Mouse (Mus musculus) forebrain, embryonic 15.5 days (tissue): Measurements from ENCODE around the gene Rnf44. TPM values are rescaled to one million over a fixed set of nuclear protein-coding genes. Genes with fewer than 3 reads are reported as not detected.

Experiments
- ATAC-seq: fragments of 200-750 bp; cut with Nextera tagmentation; replicated peaks from 2 replicates; pipeline ENCODE4 v1.8.0; 2017; ENCODE audit warnings: mild to moderate bottlenecking, moderate TSS enrichment, moderate library complexity
- H3K27ac ChIP-seq: fragments of 300-500 bp; sonication (generic); replicated peaks from 2 replicates; pipeline ENCODE4 v1.5.1; 2015; ENCODE audit warnings: mild to moderate bottlenecking, inconsistent platforms
- H3K27me3 ChIP-seq: fragments of 300-500 bp; sonication (generic); 2 replicates; pipeline ENCODE4 v1.6.1; 2015; ENCODE audit warnings: inconsistent platforms
- H3K36me3 ChIP-seq: fragments of 300-500 bp; sonication (generic); 2 replicates; pipeline ENCODE4 v1.6.1; 2015; ENCODE audit warnings: mild to moderate bottlenecking, inconsistent platforms
- H3K4me1 ChIP-seq: fragments of 300-500 bp; sonication (generic); 2 replicates; pipeline ENCODE4 v1.6.1; 2015; ENCODE audit warnings: inconsistent platforms
- H3K4me2 ChIP-seq: fragments of 300-500 bp; sonication (generic); replicated peaks from 2 replicates; pipeline ENCODE4 v1.6.1; 2015; ENCODE audit warnings: mild to moderate bottlenecking, inconsistent platforms
- H3K4me3 ChIP-seq: fragments of 300-500 bp; sonication (generic); 2 replicates; pipeline ENCODE4 v1.5.1; 2015; ENCODE audit warnings: mild to moderate bottlenecking, inconsistent platforms
- H3K9ac ChIP-seq: fragments of 300-500 bp; sonication (generic); replicated peaks from 2 replicates; pipeline ENCODE4 v1.6.1; 2015; ENCODE audit warnings: mild to moderate bottlenecking, inconsistent platforms
- H3K9me3 ChIP-seq: fragments of 300-500 bp; sonication (generic); 2 replicates; pipeline ENCODE4 v1.6.1; 2016; ENCODE audit warnings: inconsistent platforms
- WGBS: fragments of 180-500 bp; shearing (Covaris S2); methylation state at CpG from one replicate; pipeline ENCODE4 v1.1.7; 2015; ENCODE audit warnings: mixed read lengths; 5-methylcytosine and 5-hydroxymethylcytosine counted together
- polyA plus RNA-seq: library from polyadenylated mRNA; unstranded; fragments of >200 nt; fragmentation: Nextera tagmentation; extraction: Ambion mirVana; gene quantifications from 2 replicates; pipeline ENCODE4 v1.2.1, GENCODE M21; 2015

Rnf44 gene
- polyA plus RNA-seq: 94.0 and 120 TPM in 2 replicates

DNA sequence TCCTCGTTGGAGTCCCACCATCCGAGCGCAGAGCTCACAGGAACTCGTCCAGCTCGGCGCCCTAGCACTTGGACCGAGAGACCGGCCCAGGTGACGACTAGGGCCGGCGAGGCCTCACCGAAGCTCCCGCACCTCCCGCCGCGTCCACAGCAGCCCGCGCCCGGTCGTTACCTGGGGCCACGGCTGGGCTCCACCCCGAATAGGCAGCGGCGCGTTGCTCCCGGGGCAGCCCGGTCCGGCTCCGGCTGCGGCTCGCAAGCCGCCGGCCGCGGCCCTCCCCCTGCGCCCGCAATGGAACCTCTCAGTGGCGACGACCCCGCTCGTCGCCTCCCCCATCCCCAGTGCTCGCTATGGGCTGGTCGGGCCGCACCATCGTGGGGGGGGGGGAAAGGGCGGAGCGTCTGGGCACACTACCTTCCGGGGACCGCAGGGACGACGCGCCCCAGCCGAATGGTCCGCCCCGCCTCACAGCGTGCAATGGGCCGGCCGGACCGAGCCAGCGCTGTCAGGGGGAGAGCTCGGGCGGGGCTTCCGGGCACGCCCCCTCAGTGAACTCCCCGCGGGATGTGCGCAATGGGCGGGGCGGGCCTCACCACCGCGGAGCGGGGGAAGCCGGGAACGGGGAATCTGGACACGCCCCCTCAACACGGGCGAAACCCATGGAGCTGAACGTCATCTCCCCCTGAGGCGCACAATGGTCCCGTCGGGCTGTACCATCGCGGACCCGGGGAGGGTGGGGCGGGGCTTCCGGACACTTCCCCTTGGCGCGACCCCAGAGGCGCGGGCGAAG lies at the start of gene Rnf44:
Gene Rnf44, minus strand, starts transcription at position 350 of the 790 bp plus-strand sequence.
- under 1% methylated on average over 79 of the region's 92 CpGs for WGBS
- H3K9ac ChIP-seq: peak within 1 kb of the TSS; percentile 95
- peak; percentile 97 for ATAC-seq

DNA sequence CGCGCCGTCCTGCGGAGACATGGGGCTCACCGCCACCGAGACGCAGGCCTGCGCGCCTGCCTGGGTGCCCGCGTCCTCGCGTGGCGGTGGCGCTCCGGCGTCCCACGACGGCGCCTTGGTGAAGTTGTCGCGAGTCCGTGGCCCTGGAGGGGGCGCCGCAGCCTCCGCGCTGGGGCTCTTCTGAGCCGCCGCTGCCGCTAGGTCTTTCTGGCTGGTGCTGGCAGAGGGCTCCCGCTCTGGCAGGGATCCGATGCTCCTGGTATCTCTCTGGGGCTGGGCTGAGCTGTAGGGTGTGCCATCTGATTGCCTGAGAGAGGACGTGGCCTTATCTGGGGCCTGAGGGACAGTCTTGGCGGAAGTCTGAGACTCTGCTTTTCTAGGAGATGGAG lies 44.5 kb upstream of the Rnf44 start:
- Histone ChIP-seq H3K9me3 (no peaks in the 10 kb centered on the region), H3K4me2 (peak overlapping the region; percentile 36), H3K9ac (no peak overlapping the region; the same call in 1 of the 2 replicates), H3K27ac (no peak overlapping the region), H3K27me3 (peaks cover 14% of the 10 kb centered on the region), H3K36me3 (peaks cover 51% of the 10 kb centered on the region), H3K4me3 (peak overlapping the region; percentile 24; the same call in 1 of the 2 replicates), H3K4me1 (peaks cover 20% of the 10 kb centered on the region)
- ATAC-seq: no peak
- WGBS: 7% methylated on average over 34 of the region's 34 CpGs

More for the DNA sequence above, at the start of gene Rnf44:
- Histone ChIP-seq H3K9me3 (no peaks in the 10 kb centered on the region), H3K4me2 (peak within 1 kb of the TSS; percentile 93), H3K4me1 (peaks cover 32% of the 10 kb centered on the region), H3K4me3 (peak within 1 kb of the TSS; percentile 98), H3K27ac (peak within 1 kb of the TSS; percentile 91), H3K36me3 (no peaks in the 10 kb centered on the region), H3K27me3 (no peaks in the 10 kb centered on the region)

DNA sequence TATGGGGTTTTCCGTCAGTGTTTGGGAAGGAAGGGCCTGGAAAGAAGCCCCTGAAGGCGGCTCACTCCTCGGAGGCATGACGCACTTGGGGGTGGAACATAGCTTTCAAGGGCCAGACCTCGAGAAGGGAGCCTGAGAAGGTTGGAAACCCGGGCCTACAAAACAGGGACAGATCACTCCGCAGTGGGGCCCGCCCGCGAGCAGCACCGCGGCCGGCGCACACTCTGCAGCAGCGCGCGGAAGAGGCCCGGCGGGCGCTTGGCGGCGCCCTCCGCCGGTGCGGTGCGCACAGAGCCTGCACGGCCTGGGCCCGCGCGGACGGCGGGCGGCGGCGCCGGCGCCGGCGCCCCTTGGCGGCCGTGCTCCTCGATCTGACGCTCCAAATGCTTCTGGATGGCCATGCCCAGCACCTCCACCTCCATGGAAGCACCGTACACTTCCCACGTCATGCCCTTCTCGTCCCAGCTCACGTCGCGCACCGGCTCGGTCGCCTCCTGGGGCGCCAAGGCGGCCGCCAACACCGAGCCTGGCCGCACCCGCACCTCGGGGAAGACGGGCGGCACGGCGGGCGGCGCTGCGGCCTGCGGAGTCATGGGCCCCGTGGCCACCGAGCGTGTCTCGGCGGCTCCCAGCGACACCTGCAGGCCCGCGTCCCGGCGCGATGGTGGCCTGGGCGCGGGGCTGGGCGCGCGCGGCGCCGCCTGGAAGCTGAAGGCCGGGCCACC lies 43.9 kb upstream of the Rnf44 start:
- peak overlapping the region; percentile 24 for H3K4me3 ChIP-seq
- H3K27ac ChIP-seq: no peak overlapping the region
- peaks cover 20% of the 10 kb centered on the region for H3K4me1 ChIP-seq
- H3K36me3 ChIP-seq: peaks cover 51% of the 10 kb centered on the region
- peak; percentile 64 for ATAC-seq
- peak overlapping the region; percentile 14; the same call in 1 of the 2 replicates for H3K9ac ChIP-seq
- no peaks in the 10 kb centered on the region for H3K9me3 ChIP-seq
- 4% methylated on average over 80 of the region's 87 CpGs for WGBS
- H3K4me2 ChIP-seq: peak overlapping the region; percentile 36
- peaks cover 14% of the 10 kb centered on the region for H3K27me3 ChIP-seq

GRCm38 (mm10) chr13:54736931-54737330 lies 43.2 kb upstream of the Rnf44 start:
- 28% methylated on average over 3 of the region's 3 CpGs for WGBS
- peaks cover 51% of the 10 kb centered on the region for H3K36me3 ChIP-seq
- H3K4me3 ChIP-seq: no peak overlapping the region
- H3K4me2 ChIP-seq: no peak overlapping the region
- peaks cover 14% of the 10 kb centered on the region for H3K27me3 ChIP-seq
- no peaks in the 10 kb centered on the region for H3K9me3 ChIP-seq
- H3K9ac ChIP-seq: 0 out of 2 replicates have a peak overlapping the region, but pooled peaks have one; percentile 14
- peaks cover 20% of the 10 kb centered on the region for H3K4me1 ChIP-seq
- H3K27ac ChIP-seq: no peak overlapping the region
- no peak for ATAC-seq

DNA sequence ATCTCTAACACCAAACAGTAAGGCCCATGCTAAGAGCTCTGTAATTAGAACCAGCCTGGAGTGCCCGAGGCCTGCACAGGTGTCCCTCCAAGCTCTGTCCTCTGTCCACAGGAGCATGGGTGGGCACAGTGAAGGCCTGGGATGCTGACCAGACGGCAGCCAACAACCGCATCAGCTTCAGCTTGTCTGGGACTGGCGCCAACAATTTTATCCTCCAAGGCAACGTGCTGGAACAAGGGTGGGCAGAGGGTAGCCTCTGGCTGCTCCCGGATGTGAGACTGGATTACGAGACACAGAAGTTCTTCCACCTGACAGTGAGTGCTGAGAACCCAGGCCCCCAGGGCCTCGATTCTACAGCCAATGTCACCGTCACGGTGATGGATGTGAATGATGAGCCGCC lies 32.4 kb upstream of the Rnf44 start:
- Histone ChIP-seq H3K4me3 (no peak overlapping the region), H3K27me3 (no peaks in the 10 kb centered on the region), H3K9ac (no peak overlapping the region), H3K4me1 (no peaks in the 10 kb centered on the region), H3K4me2 (no peak overlapping the region), H3K36me3 (no peaks in the 10 kb centered on the region), H3K9me3 (no peaks in the 10 kb centered on the region), H3K27ac (no peak overlapping the region)
- 61% methylated on average over 11 of the region's 11 CpGs for WGBS
- ATAC-seq: no peak

GRCm38 (mm10) chr13:54723143-54723542 lies 29.4 kb upstream of the Rnf44 start:
- H3K4me1 ChIP-seq: no peaks in the 10 kb centered on the region
- no peak overlapping the region for H3K4me3 ChIP-seq
- no peak for ATAC-seq
- no peak overlapping the region for H3K4me2 ChIP-seq
- WGBS: 93% methylated on average over 3 of the region's 3 CpGs
- no peaks in the 10 kb centered on the region for H3K36me3 ChIP-seq
- H3K27ac ChIP-seq: no peak overlapping the region
- no peaks in the 10 kb centered on the region for H3K27me3 ChIP-seq
- H3K9me3 ChIP-seq: no peaks in the 10 kb centered on the region
- no peak overlapping the region for H3K9ac ChIP-seq

- Histone ChIP-seq H3K27ac (no peak overlapping the region), H3K27me3 (0 out of 2 replicates have a peak, but pooled peaks cover 5% of the 10 kb centered on the region), H3K36me3 (no peaks in the 10 kb centered on the region), H3K4me1 (no peaks in the 10 kb centered on the region), H3K9ac (no peak overlapping the region), H3K4me2 (no peak overlapping the region), H3K9me3 (no peaks in the 10 kb centered on the region), H3K4me3 (no peak overlapping the region)
- ATAC-seq: peak; percentile 43; the same call in 1 of the 2 replicates
- WGBS: 2% methylated on average over 5 of the region's 5 CpGs
Observed at GRCm38 (mm10) chr13:54716916-54717315, 23.2 kb upstream of the Rnf44 start.

DNA sequence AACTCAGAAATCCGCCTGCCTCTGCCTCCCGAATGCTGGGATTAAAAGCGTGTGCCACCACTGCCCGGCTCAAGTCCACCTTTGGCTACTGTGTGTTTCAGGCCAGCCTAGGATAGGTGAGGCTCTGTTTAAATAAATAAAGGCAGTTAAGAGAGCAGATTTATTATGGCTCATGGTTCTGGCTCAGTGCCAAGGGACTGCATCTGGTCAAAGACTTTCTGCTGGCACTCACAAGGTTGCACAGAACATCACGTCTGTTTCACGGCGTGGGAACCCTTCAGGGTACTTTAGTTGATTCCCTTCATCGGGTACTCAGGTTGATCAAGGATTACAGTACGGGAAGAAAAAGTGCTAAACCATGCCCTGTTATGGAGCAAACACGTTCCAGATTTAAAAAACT lies 21.3 kb upstream of the Rnf44 start:
- Histone ChIP-seq H3K36me3 (no peaks in the 10 kb centered on the region), H3K9me3 (no peaks in the 10 kb centered on the region), H3K4me2 (no peak overlapping the region), H3K27ac (no peak overlapping the region), H3K9ac (no peak overlapping the region), H3K27me3 (0 out of 2 replicates have a peak, but pooled peaks cover 5% of the 10 kb centered on the region), H3K4me1 (no peaks in the 10 kb centered on the region), H3K4me3 (no peak overlapping the region)
- 71% methylated on average over 10 of the region's 10 CpGs for WGBS
- no peak for ATAC-seq

- no peak overlapping the region for H3K9ac ChIP-seq
- H3K27me3 ChIP-seq: 0 out of 2 replicates have a peak, but pooled peaks cover 5% of the 10 kb centered on the region
- no peak overlapping the region for H3K4me2 ChIP-seq
- no peaks in the 10 kb centered on the region for H3K9me3 ChIP-seq
- no peak for ATAC-seq
- H3K36me3 ChIP-seq: no peaks in the 10 kb centered on the region
- H3K4me3 ChIP-seq: no peak overlapping the region
- 42% methylated on average over 4 of the region's 4 CpGs for whole genome bisulfite sequencing
- no peaks in the 10 kb centered on the region for H3K4me1 ChIP-seq
- H3K27ac ChIP-seq: no peak overlapping the region
Observed at GRCm38 (mm10) chr13:54714393-54714792, 20.7 kb upstream of the Rnf44 start.

DNA sequence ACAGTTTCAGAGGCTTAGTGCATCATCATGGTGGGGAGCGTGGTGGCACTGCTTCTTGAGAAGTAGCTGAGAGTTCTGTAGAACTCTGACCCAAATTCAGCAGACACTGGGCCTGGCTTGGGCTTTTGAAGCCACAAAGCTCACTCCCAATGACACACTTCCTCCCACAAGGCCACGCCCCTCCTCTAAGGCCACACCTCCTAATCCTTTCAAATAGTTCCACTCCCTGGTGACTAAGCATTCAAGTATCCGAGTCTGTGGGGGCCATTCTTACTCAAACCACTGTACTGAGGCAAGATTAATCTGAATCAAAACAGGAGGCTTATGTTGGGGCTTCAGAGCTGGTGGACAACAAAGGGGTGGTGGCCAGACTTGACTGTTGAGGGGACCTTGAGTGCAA lies 17.2 kb upstream of the Rnf44 start:
- WGBS: 74% methylated on average over 3 of the region's 3 CpGs
- no peak overlapping the region for H3K4me3 ChIP-seq
- H3K9ac ChIP-seq: no peak overlapping the region
- no peak for ATAC-seq
- H3K9me3 ChIP-seq: no peaks in the 10 kb centered on the region
- H3K4me2 ChIP-seq: no peak overlapping the region
- no peak overlapping the region for H3K27ac ChIP-seq
- H3K27me3 ChIP-seq: 0 out of 2 replicates have a peak, but pooled peaks cover 5% of the 10 kb centered on the region
- H3K36me3 ChIP-seq: no peaks in the 10 kb centered on the region
- H3K4me1 ChIP-seq: no peaks in the 10 kb centered on the region

DNA sequence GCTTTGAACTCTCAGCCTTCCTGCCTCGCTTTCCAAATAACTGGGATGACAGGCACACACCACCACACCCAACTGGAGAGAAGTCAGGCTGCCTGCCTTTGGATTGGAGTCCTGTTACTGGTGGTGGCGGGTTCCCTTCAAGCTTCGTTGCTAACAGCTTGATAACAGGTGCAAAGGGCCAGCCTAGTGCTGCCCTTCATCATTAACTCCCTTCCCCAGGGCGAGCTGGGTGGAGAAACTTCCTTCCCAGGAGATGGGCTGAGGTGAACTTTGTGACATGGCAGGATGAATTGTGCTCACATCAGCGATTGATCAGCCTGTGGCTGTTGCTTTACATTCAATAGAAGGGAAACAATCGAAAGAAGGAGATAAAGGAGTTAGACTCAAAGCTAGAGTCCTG lies 11.2 kb upstream of the Rnf44 start:
- Histone ChIP-seq H3K27ac (no peak overlapping the region), H3K9ac (no peak overlapping the region), H3K27me3 (no peaks in the 10 kb centered on the region), H3K9me3 (no peaks in the 10 kb centered on the region), H3K36me3 (no peaks in the 10 kb centered on the region), H3K4me3 (no peak overlapping the region), H3K4me2 (no peak overlapping the region), H3K4me1 (no peaks in the 10 kb centered on the region)
- no peak for ATAC-seq
- 55% methylated on average over 6 of the region's 6 CpGs for WGBS

DNA sequence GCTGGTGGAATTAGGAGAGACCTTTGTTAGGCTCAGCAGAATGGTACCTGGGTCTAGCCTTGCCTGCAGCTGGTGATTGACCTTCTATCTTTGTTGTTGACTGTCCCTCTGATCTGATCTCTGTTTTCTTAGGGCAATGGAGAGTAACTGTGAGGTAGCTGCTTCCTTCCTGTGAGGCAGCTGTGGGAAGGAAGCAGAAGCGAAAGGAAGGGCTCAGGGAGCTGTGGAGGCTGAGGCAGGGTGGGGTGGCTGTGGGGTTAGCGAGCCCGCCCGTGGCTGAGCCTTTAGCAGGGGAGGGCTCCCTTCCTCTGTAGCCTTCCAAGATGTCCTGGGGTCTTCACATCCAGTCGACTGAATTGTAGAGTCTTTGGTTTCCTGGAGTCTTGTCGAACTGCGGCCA lies 8.8 kb upstream of the Rnf44 start:
- no peak for ATAC-seq

More for the DNA sequence above, 8.8 kb upstream of the Rnf44 start:
- H3K27ac ChIP-seq: no peak overlapping the region
- WGBS: 74% methylated on average over 7 of the region's 7 CpGs
- H3K4me1 ChIP-seq: no peaks in the 10 kb centered on the region
- H3K9ac ChIP-seq: no peak overlapping the region
- H3K27me3 ChIP-seq: no peaks in the 10 kb centered on the region
- no peak overlapping the region for H3K4me2 ChIP-seq
- H3K36me3 ChIP-seq: no peaks in the 10 kb centered on the region
- no peaks in the 10 kb centered on the region for H3K9me3 ChIP-seq
- no peak overlapping the region for H3K4me3 ChIP-seq
